In genomic region chr1:131827207-131827786, GRCm38 (mm10) we compare ENCODE assay signal across 8 mouse cellular contexts. TPM values are rescaled to one million over a fixed set of nuclear protein-coding genes. Genes with fewer than 3 reads are reported as not detected.
DNase-seq lines count a peak whose midpoint lies in the region; ATAC-seq and TF ChIP-seq lines count a peak whose summit lies in the region.

TSS of gene Slc41a1 (plus strand) at chr1:131827493.

- ATAC-seq in inflammation-experienced regulatory T-cells, adult 6 months, result peak; percentile 26

- 3% methylated on average over 25 of the region's 25 CpGs for WGBS in lung, adult 2 months
- 4% methylated on average over 25 of the region's 25 CpGs for WGBS in macrophage (ENCODE audit: missing documents)

- no peaks in the 10 kb centered on the region for H3K79me2 ChIP-seq in macrophage (ENCODE audit: inconsistent target)

- peak within 1 kb of the TSS; percentile 90 for H3K4me3 ChIP-seq in lung, adult 2 months (replicated peaks; ENCODE audit: extremely low read depth, low read depth, low read length)
- peak within 1 kb of the TSS; percentile 66 for H3K4me3 ChIP-seq in macrophage (ENCODE audit: inconsistent target)

- peak within 1 kb of the TSS; percentile 19; the same call in 1 of the 2 replicates for H3K27ac ChIP-seq in macrophage

- no peak; the same call in 1 of the 2 replicates for TF ChIP-seq POLR2A in lung, adult 2 months (IDR thresholded peaks at IDR 0.05; ENCODE audit: borderline replicate concordance, extremely low read depth, low read depth, low read length)

- TF ChIP-seq CTCF in lung, adult 2 months (IDR thresholded peaks at IDR 0.05; ENCODE audit: insufficient read depth, low read length), result no peak

- H3K36me3 ChIP-seq in macrophage (ENCODE audit: inconsistent target), result no peaks in the 10 kb centered on the region

- no peak for DNase-seq in lung, adult 2 months
- DNase-seq in lung, postnatal 4 days, result no peak
- no peak for DNase-seq in adrenal gland, postnatal 10 days
- DNase-seq in gastrocnemius, postnatal 10 days, result no peak
- DNase-seq in thymus, postnatal 0 days (ENCODE audit: low spot score), result peak; percentile 24
- DNase-seq in yolk sac, embryonic 10.5 days (ENCODE audit: low spot score), result no peak

- H3K4me1 ChIP-seq in lung, adult 2 months (ENCODE audit: control insufficient read depth, insufficient read depth, low read length), result peaks cover 12% of the 10 kb centered on the region

RNA-seq across cellular contexts. Expression of gene Slc41a1, which starts in this region (rescaled TPM):
- 48.5 and 61.2 TPM in 2 replicates for polyA plus RNA-seq in lung, adult 2 months (2012; rRNA removed)
- total RNA-seq in adrenal gland, postnatal 10 days (2021), result 10 to 100 TPM; 33.0 to 45.0 TPM
- 10 to 100 TPM; 56.1 to 64.2 TPM for total RNA-seq in gastrocnemius, postnatal 10 days (2021)
- polyA plus RNA-seq in inflammation-experienced regulatory T-cells, adult 6 months (2017; shearing (Covaris generic)), result 10 to 100 TPM; 14.0 to 24.6 (median 17.6) TPM
- total RNA-seq in macrophage (2018; cell fraction: chromatin; rRNA removed), result 1 to 10 TPM in 23 of 26 experiments, under 1 TPM in 3; 0.26 to 6.8 (median 3.0) TPM
- total RNA-seq in macrophage (2018; cell fraction: cytosol; rRNA removed), result 1 to 10 TPM; 3.4 to 8.0 (median 5.1) TPM
- total RNA-seq in macrophage (2018; cell fraction: nucleus; rRNA removed), result 1 to 10 TPM; 2.8 to 8.3 (median 4.3) TPM
- 4.1 to 6.3 TPM (median 5.8 TPM) in 3 replicates for polyA plus RNA-seq in macrophage (2018)
- 7.7 and 7.8 TPM in 2 replicates for polyA plus RNA-seq in thymus, postnatal 0 days (2015; fragmentation: Nextera tagmentation; extraction: Ambion mirVana)
